In the genomic region with DNA sequence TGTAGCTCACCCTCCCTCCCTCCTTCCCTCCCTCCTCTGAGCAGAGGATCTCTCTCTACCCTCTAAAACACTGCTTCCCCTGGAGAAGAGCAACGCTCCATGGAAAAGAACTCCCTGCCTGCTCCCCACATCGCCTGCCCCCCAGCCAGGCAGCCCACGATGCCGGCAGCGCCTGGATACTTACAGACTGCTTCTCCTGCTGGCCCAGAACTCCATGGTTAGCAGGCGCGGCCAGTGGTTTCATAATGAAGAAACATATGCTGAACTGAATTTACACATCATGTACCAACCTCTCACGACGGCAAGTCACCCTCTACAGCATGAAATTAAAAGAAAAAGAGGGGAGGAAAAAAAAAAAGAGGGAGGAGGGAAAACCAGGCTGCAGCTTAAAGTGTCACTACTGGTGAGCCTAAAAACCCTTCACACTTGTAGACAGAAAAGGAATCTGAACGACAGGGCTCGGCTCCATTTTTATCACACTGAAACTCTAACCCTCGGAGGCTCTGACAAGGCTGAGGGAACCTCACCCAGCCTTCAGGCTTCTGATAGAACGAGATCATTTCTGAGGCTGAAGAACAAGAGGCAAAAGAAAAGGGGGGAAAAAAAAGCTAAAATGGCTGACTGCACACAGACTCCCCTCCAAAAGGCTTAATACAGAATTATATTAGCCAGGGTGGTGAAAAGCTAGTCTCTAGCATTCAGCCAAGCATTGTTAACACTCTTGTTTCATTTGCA, we compare ENCODE assay signal across 9 mouse cellular contexts.
DNase-seq lines count a peak whose midpoint lies in the region; ATAC-seq lines count a peak whose summit lies in the region.
"Had no signal": no experiment of that assay in that cellular context is flagged by ENCODE, and none has a peak within 500 bp of the region (broad histone marks: within the 10 kb centered on the region; RNA-seq: fewer than 3 reads in every experiment).

No protein-coding gene starts in this region.

- peak; percentile 60 for ATAC-seq in frontal cortex, adult (ENCODE audit: low TSS enrichment)
- peak; percentile 30 for ATAC-seq in neural tube, embryonic 12.5 days (ENCODE audit: low FRiP score, low read depth)

- H3K4me1 ChIP-seq in neural tube, embryonic 12.5 days = peaks cover 38% of the 10 kb centered on the region

- WGBS in neural tube, embryonic 12.5 days = 19% methylated on average over 13 of the region's 13 CpGs

- no peaks in the 10 kb centered on the region for H3K36me3 ChIP-seq in neural tube, embryonic 12.5 days

- H3K27ac ChIP-seq in neural tube, embryonic 12.5 days = no peak overlapping the region
- H3K27ac ChIP-seq: macrophage had no signal

- no peaks in the 10 kb centered on the region for H3K9me3 ChIP-seq in neural tube, embryonic 12.5 days

- H3K4me2 ChIP-seq in neural tube, embryonic 12.5 days (replicated peaks) = peak overlapping the region; percentile 41

- no peaks in the 10 kb centered on the region for H3K27me3 ChIP-seq in neural tube, embryonic 12.5 days (replicated peaks)

- DNase-seq in embryo, embryonic 11 days = peak; percentile 22
- no peak for DNase-seq in embryo, embryonic 9.5 days (ENCODE audit: extremely low spot score)
- DNase-seq in cerebellum, adult 11 months = peak; percentile 52
- DNase-seq in layer of hippocampus, adult 9-11 months = peak; percentile 73
- DNase-seq in ovary, adult 18-20 months (ENCODE audit: low spot score) = no peak
- DNase-seq in thymus, postnatal 25 days = no peak

- no peak overlapping the region for H3K4me3 ChIP-seq in neural tube, embryonic 12.5 days

- H3K9ac ChIP-seq in neural tube, embryonic 12.5 days = peak overlapping the region; percentile 5; the same call in 1 of the 2 replicates

Comparison
In these comparisons a context has a peak if more than half of its experiments do, and no peak if none do; other contexts are left out.
1. DNase-seq: peak in embryo, embryonic 11 days (single experiment), cerebellum, adult 11 months (single experiment) and layer of hippocampus, adult 9-11 months (single experiment); none in embryo, embryonic 9.5 days (single experiment), ovary, adult 18-20 months (single experiment) and thymus, postnatal 25 days (single experiment).